Mouse (Mus musculus): ENCODE data around the gene Lrba.

Lrba gene

GRCm38 (mm10) chr3:86560281-86561022 is 336.0 kb downstream of the Lrba start:
- DNase-seq (ENCODE audit: low read depth) = no peak

GRCm38 (mm10) chr3:86561023-86561344 is 336.5 kb downstream of the Lrba start:
- DNase-seq (ENCODE audit: low read depth) = no peak

DNA sequence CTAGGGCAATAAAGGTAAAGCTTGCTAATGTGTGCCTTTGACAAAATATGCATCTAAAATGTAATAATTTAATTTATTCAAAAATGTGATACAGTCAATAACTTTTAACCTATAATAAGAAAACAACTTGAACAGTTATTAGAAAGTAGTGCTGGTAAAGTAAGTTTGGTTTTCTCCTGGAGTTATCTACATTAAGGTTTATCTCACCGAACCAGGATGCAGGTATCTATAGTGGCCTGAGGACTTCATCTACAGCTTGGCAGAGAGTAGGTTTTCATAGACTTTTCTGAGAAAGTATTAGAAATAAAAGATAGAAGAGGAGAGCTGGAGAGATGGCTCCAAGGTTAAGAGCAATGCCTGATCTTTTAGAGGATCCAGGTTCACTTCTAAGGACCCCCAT is 336.9 kb downstream of the Lrba start:
- no peak for DNase-seq (ENCODE audit: low read depth)

DNA sequence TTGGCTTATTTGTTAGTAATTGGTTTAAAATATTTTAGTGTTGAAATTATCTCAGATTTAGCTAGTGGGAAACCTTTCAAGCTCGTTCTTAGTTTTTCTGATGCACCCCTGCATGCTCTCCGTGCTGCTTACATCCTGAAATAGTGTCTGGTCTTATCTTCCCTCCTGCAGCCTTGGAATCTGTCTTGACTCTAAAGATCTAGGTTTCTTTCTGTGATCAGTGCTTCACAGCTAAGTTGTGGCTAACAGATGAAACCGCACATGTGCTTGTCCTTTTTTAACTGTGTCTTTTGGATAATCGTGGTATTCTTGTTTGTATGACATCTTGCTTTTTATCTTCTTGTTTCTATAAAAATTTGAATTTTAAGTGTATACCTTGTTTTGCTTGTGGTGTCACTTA is 342.8 kb downstream of the Lrba start:
- DNase-seq (ENCODE audit: low read depth) = no peak

- no peak for DNase-seq (ENCODE audit: low read depth)
These were observed 347.0 kb downstream of the Lrba start for GRCm38 (mm10) chr3:86571518-86571917.

DNA sequence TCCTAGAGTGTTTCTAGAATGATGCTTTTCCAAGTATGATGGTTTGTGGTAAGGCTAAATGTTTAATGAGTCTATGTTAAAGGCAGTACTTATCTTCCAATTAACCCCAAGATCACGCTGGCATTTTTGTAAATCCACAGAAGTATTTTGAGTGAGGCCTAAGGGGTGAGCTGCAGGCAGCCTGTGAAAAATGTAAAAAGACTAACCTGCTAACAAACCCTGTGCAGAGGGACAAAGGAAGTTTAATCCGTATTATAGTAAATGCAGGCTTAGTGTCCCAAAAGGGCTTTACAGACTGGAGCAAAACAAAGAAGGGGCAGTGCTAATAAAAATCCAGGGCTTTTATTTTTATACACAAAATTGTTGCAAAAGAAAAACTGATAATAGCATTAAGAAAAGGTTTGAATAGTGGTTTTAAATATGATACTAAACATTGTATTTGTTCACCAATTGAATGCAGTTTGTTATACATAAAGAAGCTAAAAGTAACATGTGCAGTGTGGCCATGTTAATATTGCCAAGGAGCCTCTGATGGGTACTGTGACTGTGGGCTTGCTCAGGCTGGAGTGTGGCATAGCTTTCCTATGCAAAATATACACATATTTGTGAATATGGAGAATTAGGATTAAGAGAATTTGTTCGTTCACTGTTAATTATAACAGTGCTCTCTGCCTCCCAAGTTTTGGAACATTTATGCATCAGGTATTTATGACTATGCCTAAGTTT is 348.2 kb downstream of the Lrba start:
- DNase-seq (ENCODE audit: low read depth) = no peak

GRCm38 (mm10) chr3:86575312-86575711 is 350.8 kb downstream of the Lrba start:
- no peak for DNase-seq (ENCODE audit: low read depth)

- no peak for DNase-seq (ENCODE audit: low read depth)
These were observed 377.8 kb downstream of the Lrba start for GRCm38 (mm10) chr3:86602284-86602683.

DNA sequence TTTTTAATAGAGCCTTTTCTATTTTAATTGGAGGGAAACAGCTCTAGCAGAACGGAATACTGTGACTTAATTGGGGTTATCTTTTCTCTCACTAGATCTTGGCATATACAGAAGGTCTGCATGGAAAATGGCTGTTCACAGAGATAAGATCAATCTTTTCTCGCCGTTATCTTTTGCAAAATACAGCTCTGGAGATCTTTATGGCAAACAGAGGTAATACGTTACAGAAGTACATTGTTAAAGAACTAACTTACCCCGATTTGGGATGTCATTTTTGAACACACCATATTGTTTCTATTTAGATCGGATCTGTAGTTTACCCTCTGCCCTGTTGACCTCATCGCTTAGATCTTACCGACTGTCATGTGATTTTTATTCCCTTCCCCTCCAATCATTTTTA is 381.3 kb downstream of the Lrba start:
- DNase-seq (ENCODE audit: low read depth) = no peak

DNA sequence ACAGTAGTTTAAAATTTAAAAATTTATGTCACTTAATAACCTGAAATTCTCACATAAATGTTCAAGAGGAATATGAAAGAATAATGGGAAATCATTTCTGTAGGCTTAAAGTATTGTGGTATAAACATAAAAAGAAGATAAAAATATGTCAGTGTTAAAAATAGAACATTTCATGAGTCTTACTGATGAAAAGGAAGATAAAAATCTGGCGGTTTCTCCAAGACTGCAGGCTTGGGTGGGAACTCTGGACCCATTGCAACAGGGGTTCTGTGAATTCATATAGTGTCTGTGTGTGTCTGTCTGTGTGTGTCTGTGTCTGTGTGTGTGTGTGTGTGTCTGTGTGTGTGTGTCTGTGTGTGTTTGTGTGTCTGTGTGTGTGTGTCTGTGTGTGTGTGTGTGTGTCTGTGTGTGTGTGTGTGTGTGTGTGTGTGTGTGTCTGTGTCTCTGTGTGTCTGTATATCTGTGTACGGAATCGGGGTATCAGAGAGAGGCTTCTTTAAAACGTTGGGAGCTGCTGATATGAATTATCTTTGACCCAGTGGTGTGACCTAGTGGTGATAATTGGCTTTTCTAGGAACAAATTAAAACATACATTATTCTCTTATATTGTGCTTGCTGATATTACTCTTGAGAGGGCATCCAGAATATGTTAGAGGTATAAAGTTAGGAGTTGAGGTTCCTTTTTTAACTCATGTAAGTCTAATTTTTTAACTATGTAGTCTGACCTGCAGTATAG is 402.7 kb downstream of the Lrba start:
- DNase-seq (ENCODE audit: low read depth) = no peak

DNA sequence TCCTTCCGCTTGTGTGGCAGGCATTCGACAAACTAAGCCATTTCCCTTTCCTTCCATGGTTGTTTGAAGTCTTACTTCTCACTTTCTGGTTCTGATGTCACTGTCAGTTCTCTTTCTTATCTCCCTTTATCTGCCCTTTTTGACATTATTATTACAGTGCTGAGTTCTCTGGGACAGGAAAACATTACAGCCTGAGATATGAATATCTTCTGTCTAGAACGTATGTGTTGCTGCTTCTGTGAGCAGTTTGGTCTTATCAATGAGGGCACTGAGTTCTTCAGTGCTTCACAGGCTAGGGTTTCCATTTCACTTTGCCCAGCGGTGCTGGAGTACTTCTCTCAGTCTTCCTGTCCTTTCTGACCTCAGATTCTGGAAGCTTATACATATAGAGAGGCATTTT is 404.9 kb downstream of the Lrba start:
- DNase-seq (ENCODE audit: low read depth) = no peak

DNA sequence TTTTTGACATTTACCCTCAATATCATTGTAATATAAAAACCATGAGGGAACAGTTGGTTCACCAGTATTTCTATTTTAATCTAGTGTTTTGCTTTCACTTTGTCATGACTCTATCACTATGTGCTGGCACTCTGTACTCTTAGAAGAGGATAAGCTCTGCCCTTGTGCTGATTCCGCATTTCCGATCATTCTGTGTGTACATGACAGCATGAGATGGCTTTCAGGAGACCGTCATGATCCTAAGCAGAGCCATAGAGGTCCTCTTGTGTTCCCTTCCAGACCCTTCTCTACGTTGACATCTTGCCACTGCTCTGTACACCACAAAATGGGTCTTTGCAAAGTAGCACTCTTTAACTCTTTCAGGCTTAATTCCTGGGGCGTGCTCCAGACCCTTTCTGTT is 411.0 kb downstream of the Lrba start:
- no peak for DNase-seq (ENCODE audit: low read depth)

GRCm38 (mm10) chr3:86635940-86636339 is 411.5 kb downstream of the Lrba start:
- DNase-seq (ENCODE audit: low read depth) = no peak

DNA sequence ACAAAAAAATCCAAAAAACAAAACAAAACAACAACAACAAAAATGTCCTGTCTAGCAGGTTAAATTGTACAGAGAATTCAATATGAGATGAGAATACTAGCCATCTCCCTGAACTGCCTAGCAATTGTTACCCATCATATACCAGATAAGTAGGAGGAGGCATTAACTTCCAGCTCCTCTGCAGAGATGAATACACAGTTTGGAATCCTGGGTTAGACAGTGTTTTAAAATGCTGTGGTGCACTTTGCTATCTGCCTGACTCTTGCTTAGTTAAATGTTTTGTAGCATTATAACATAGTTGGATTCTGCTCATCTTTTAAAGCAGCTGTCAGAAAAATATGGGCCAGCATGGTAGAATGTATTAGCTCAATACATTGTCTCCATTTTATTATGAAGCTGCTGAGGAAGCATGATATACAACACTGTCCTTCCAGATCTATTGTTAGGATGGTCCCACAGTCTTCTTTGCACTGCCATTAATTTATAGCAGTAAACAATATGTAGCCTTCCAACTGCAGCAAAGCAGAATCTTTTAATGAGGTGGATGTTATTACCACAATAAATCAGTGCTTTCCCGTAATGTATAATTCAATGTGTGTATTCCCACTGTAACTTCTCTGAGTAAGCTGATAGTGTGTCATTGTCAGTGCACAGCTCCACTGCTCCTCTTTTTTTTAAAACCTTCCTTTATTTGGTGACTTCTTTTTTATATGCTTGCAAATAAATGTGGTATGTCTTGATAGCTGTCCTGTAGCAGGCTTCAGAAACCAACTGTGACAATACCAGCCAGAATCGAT is 414.3 kb downstream of the Lrba start:
- no peak for DNase-seq (ENCODE audit: low read depth)

DNA sequence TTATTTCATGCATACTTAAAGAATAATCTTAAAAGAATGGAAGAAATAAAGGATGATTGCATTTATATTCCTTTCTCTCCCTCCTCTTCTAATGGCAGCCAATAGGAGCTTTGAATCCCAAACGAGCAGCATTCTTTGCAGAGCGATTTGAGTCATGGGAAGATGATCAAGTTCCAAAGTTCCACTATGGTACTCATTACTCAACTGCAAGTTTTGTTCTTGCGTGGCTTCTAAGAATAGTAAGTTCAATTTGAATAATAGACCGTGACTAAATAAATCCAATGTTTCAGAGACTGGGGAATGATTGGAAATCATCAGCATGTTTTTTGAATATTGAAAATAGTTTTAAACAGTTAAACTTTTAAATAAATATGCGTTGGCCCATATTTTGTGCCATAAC is 416.9 kb downstream of the Lrba start:
- no peak for DNase-seq (ENCODE audit: low read depth)

DNA sequence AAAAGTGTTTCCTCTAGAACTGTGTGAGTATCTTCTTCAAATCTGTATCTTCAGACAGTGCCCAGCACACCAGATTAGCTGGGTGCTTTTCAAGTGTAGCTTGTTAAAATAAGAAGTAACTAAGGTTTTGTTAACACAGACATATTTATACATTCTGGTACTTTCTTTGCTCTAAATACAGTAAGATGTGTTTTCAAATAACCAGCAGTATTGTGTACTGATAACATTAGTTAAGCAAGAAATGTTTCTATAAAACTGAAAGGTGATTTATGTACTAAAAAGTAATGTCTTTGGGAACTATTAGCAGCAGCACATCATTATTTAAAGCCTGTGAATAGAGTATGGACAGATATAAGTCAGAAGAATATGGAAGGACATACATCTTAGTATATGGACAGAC is 417.3 kb downstream of the Lrba start:
- DNase-seq (ENCODE audit: low read depth) = no peak

- DNase-seq (ENCODE audit: low read depth) = no peak
These were observed 422.3 kb downstream of the Lrba start for GRCm38 (mm10) chr3:86646771-86647170.

- no peak for DNase-seq (ENCODE audit: low read depth)
These were observed 426.5 kb downstream of the Lrba start for GRCm38 (mm10) chr3:86651006-86651405.

GRCm38 (mm10) chr3:86659326-86659725 is 434.8 kb downstream of the Lrba start:
- no peak for DNase-seq (ENCODE audit: low read depth)

- DNase-seq (ENCODE audit: low read depth) = no peak
These were observed 439.9 kb downstream of the Lrba start for GRCm38 (mm10) chr3:86664399-86664798.

GRCm38 (mm10) chr3:86668146-86668545 is 443.7 kb downstream of the Lrba start:
- DNase-seq (ENCODE audit: low read depth) = no peak

- DNase-seq (ENCODE audit: low read depth) = peak; percentile 7
These were observed 453.2 kb downstream of the Lrba start for GRCm38 (mm10) chr3:86677573-86678155.

All from c-Kit-positive CD71-negative TER-119-negative erythroid progenitor cells, embryonic 14.5 days (primary cell).